Mouse (Mus musculus) limb, embryonic 14.5 days (tissue): ENCODE data around the gene Bach2. TPM values are rescaled to one million over a fixed set of nuclear protein-coding genes. Genes with fewer than 3 reads are reported as not detected.

Experiments
- ATAC-seq: fragments of 200-750 bp; cut with Nextera tagmentation; 2 replicates; pipeline ENCODE4 v1.8.0; 2017; ENCODE audit warnings: low read depth, moderate number of reproducible peaks, moderate TSS enrichment; ENCODE audit not compliant: low FRiP score
- DNase-seq: peaks from one replicate; pipeline ENCODE4 v3.0.0-alpha.2; 2015; ENCODE audit warnings: low spot score
- H3K27ac ChIP-seq: fragments of 300-500 bp; sonication (generic); replicated peaks from 2 replicates; pipeline ENCODE4 v1.5.1; 2014; ENCODE audit warnings: low read depth, mild to moderate bottlenecking, low read length, moderate library complexity, mixed read lengths
- H3K27me3 ChIP-seq: fragments of 300-500 bp; sonication (generic); 2 replicates; pipeline ENCODE4 v1.6.1; 2014; ENCODE audit warnings: low read length, mixed read lengths; ENCODE audit not compliant: control insufficient read depth, insufficient read depth
- H3K36me3 ChIP-seq: fragments of 300-500 bp; sonication (generic); 2 replicates; pipeline ENCODE4 v1.6.1; 2014; ENCODE audit warnings: mild to moderate bottlenecking, low read length, moderate library complexity, mixed read lengths; ENCODE audit not compliant: control insufficient read depth, insufficient read depth
- H3K4me1 ChIP-seq: fragments of 300-500 bp; sonication (generic); 2 replicates; pipeline ENCODE4 v1.6.1; 2014; ENCODE audit warnings: antibody characterized with exemption, low read length, mixed read lengths; ENCODE audit not compliant: control insufficient read depth, insufficient read depth
- H3K4me2 ChIP-seq: fragments of 300-500 bp; sonication (generic); replicated peaks from 2 replicates; pipeline ENCODE4 v1.6.1; 2014; ENCODE audit warnings: low read depth, mild to moderate bottlenecking, low read length, moderate library complexity; ENCODE audit not compliant: severe bottlenecking
- H3K4me3 ChIP-seq: fragments of 300-500 bp; sonication (generic); replicated peaks from 2 replicates; pipeline ENCODE4 v1.5.1; 2014; ENCODE audit warnings: low read length
- H3K9ac ChIP-seq: fragments of 300-500 bp; sonication (generic); 2 replicates; pipeline ENCODE4 v1.6.1; 2014; ENCODE audit warnings: mild to moderate bottlenecking, low read depth, low read length, moderate library complexity; ENCODE audit not compliant: severe bottlenecking
- H3K9me3 ChIP-seq: fragments of 300-500 bp; sonication (generic); 2 replicates; pipeline ENCODE4 v1.6.1; 2016; ENCODE audit warnings: low read length; ENCODE audit not compliant: control insufficient read depth
- POLR2A ChIP-seq: fragments of 200-500 bp; IDR thresholded peaks from 2 replicates; pipeline ENCODE4 v1.8.0; 2012; ENCODE audit warnings: inconsistent platforms, mild to moderate bottlenecking, moderate library complexity, borderline replicate concordance; ENCODE audit not compliant: insufficient read depth, insufficient read length; ENCODE audit errors: extremely low read depth
- WGBS: fragments of 180-500 bp; shearing (Covaris S2); extraction: QIAGEN DNeasy Blood & Tissue Kit; methylation state at CpG from one replicate; pipeline ENCODE4 v1.1.7; 2014; 5-methylcytosine and 5-hydroxymethylcytosine counted together
- polyA plus RNA-seq, 2 experiments: library from polyadenylated mRNA; depleted of rRNA in 1 of 2; stranded (reverse) in 1 of 2; unstranded in 1 of 2; fragments of >200 nt; fragmentation: Nextera tagmentation in 1 of 2; extraction: Ambion mirVana in 1 of 2; gene quantifications; 2 replicates each; pipeline versions ENCODE4 v1.2.1 to v1.2.3; 2012 to 2014

The Bach2 gene
- polyA plus RNA-seq, 2 experiments, result 6.0 to 9.6 TPM

- Histone ChIP-seq H3K4me1 (no peaks in the 10 kb centered on the region), H3K27me3 (no peaks in the 10 kb centered on the region), H3K4me3 (no peak overlapping the region), H3K9ac (no peak overlapping the region), H3K27ac (no peak overlapping the region), H3K36me3 (peaks cover 14% of the 10 kb centered on the region), H3K9me3 (no peaks in the 10 kb centered on the region), H3K4me2 (no peak overlapping the region)
- DNase-seq (no peak), ATAC-seq (no peak)
- TF ChIP-seq POLR2A, result no peak
- WGBS, result 79% methylated on average over 8 of the region's 8 CpGs
Measured at GRCm38 (mm10) chr4:32579850-32580249, 341.2 kb downstream of the Bach2 start.

GRCm38 (mm10) chr4:32584181-32584580 lies 345.6 kb downstream of the Bach2 start:
- ATAC-seq (no peak), DNase-seq (no peak)
- H3K4me3 ChIP-seq, result no peak overlapping the region
- H3K9ac ChIP-seq, result no peak overlapping the region
- H3K4me1 ChIP-seq, result no peaks in the 10 kb centered on the region
- TF ChIP-seq POLR2A, result no peak
- no peak overlapping the region for H3K4me2 ChIP-seq
- no peaks in the 10 kb centered on the region for H3K27me3 ChIP-seq
- H3K36me3 ChIP-seq, result peaks cover 11% of the 10 kb centered on the region
- 65% methylated on average over 6 of the region's 6 CpGs for WGBS
- no peak overlapping the region for H3K27ac ChIP-seq
- no peaks in the 10 kb centered on the region for H3K9me3 ChIP-seq

GRCm38 (mm10) chr4:32586596-32586995 lies 348.0 kb downstream of the Bach2 start:
- H3K27me3 ChIP-seq, result no peaks in the 10 kb centered on the region
- DNase-seq, result peak; percentile 48
- no peak overlapping the region for H3K27ac ChIP-seq
- H3K36me3 ChIP-seq, result no peaks in the 10 kb centered on the region
- no peak for ATAC-seq
- no peak for TF ChIP-seq POLR2A
- H3K9me3 ChIP-seq, result no peaks in the 10 kb centered on the region
- no peaks in the 10 kb centered on the region for H3K4me1 ChIP-seq
- 11% methylated on average over 9 of the region's 9 CpGs for WGBS
- H3K9ac ChIP-seq, result no peak overlapping the region
- no peak overlapping the region for H3K4me3 ChIP-seq
- no peak overlapping the region for H3K4me2 ChIP-seq

- Histone ChIP-seq H3K4me1 (no peaks in the 10 kb centered on the region), H3K36me3 (no peaks in the 10 kb centered on the region), H3K9me3 (no peaks in the 10 kb centered on the region), H3K4me2 (no peak overlapping the region), H3K4me3 (no peak overlapping the region), H3K9ac (no peak overlapping the region), H3K27ac (no peak overlapping the region), H3K27me3 (no peaks in the 10 kb centered on the region)
- no peak for TF ChIP-seq POLR2A
- DNase-seq (no peak), ATAC-seq (no peak)
- WGBS, result 88% methylated on average over 5 of the region's 5 CpGs
Measured at GRCm38 (mm10) chr4:32587543-32587942, 348.9 kb downstream of the Bach2 start.

GRCm38 (mm10) chr4:32588237-32588636 lies 349.6 kb downstream of the Bach2 start:
- Histone ChIP-seq H3K27ac (no peak overlapping the region), H3K4me3 (no peak overlapping the region), H3K4me2 (no peak overlapping the region), H3K9me3 (no peaks in the 10 kb centered on the region), H3K27me3 (no peaks in the 10 kb centered on the region), H3K36me3 (no peaks in the 10 kb centered on the region), H3K4me1 (no peaks in the 10 kb centered on the region), H3K9ac (no peak overlapping the region)
- DNase-seq, result no peak
- no peak for TF ChIP-seq POLR2A
- WGBS, result 84% methylated on average over 6 of the region's 6 CpGs
- ATAC-seq, result no peak

- Histone ChIP-seq H3K4me2 (no peak overlapping the region), H3K4me1 (no peaks in the 10 kb centered on the region), H3K36me3 (no peaks in the 10 kb centered on the region), H3K27ac (no peak overlapping the region), H3K27me3 (no peaks in the 10 kb centered on the region), H3K9ac (no peak overlapping the region), H3K9me3 (no peaks in the 10 kb centered on the region), H3K4me3 (no peak overlapping the region)
- WGBS, result 32% methylated on average over 12 of the region's 12 CpGs
- no peak for ATAC-seq
- DNase-seq, result peak; percentile 64
- TF ChIP-seq POLR2A, result no peak
Measured at GRCm38 (mm10) chr4:32601135-32601534, 362.5 kb downstream of the Bach2 start.
